Mouse (Mus musculus) lung, embryonic 15.5 days (tissue): ENCODE data around the gene Megf6. TPM values are rescaled to one million over a fixed set of nuclear protein-coding genes. Genes with fewer than 3 reads are reported as not detected.

Experiments
- ATAC-seq: fragments of 200-750 bp; cut with Nextera tagmentation; 2 replicates; pipeline ENCODE4 v1.8.0; 2017; ENCODE audit warnings: moderate number of reproducible peaks, borderline replicate concordance; ENCODE audit not compliant: low FRiP score, low TSS enrichment; ENCODE audit errors: extremely low read depth
- H3K27ac ChIP-seq: fragments of 300-500 bp; sonication (generic); 2 replicates; pipeline ENCODE4 v1.5.1; 2015; ENCODE audit warnings: moderate library complexity, mild to moderate bottlenecking, inconsistent platforms
- H3K27me3 ChIP-seq: fragments of 300-500 bp; sonication (generic); 2 replicates; pipeline ENCODE4 v1.6.1; 2015; ENCODE audit warnings: inconsistent platforms
- H3K36me3 ChIP-seq: fragments of 300-500 bp; sonication (generic); 2 replicates; pipeline ENCODE4 v1.6.1; 2015; ENCODE audit warnings: inconsistent platforms
- H3K4me1 ChIP-seq: fragments of 300-500 bp; sonication (generic); 2 replicates; pipeline ENCODE4 v1.6.1; 2015; ENCODE audit warnings: inconsistent platforms
- H3K4me2 ChIP-seq: fragments of 300-500 bp; sonication (generic); 2 replicates; pipeline ENCODE4 v1.6.1; 2015; ENCODE audit warnings: inconsistent platforms, mild to moderate bottlenecking, moderate library complexity
- H3K4me3 ChIP-seq: fragments of 300-500 bp; sonication (generic); 2 replicates; pipeline ENCODE4 v1.5.1; 2015; ENCODE audit warnings: mild to moderate bottlenecking, inconsistent platforms
- H3K9ac ChIP-seq: fragments of 300-500 bp; sonication (generic); 2 replicates; pipeline ENCODE4 v1.6.1; 2015; ENCODE audit warnings: inconsistent platforms
- H3K9me3 ChIP-seq: fragments of 300-500 bp; sonication (generic); 2 replicates; pipeline ENCODE4 v1.6.1; 2016; ENCODE audit warnings: inconsistent platforms
- WGBS: fragments of 180-500 bp; shearing (Covaris S2); methylation state at CpG from one replicate; pipeline ENCODE4 v1.1.7; 2015; 5-methylcytosine and 5-hydroxymethylcytosine counted together
- polyA plus RNA-seq: library from polyadenylated mRNA; unstranded; fragments of >200 nt; fragmentation: Nextera tagmentation; extraction: Ambion mirVana; gene quantifications from 2 replicates; pipeline ENCODE4 v1.2.1, GENCODE M21; 2015

Megf6 gene
- polyA plus RNA-seq, 1 experiment from 2014 or later, result 23.3 TPM

- Histone ChIP-seq H3K27ac (no peak overlapping the region), H3K9ac (no peak overlapping the region), H3K27me3 (no peaks in the 10 kb centered on the region), H3K4me1 (peaks cover 12% of the 10 kb centered on the region), H3K4me3 (no peak overlapping the region), H3K36me3 (no peaks in the 10 kb centered on the region), H3K4me2 (no peak overlapping the region), H3K9me3 (no peaks in the 10 kb centered on the region)
- WGBS, result 73% methylated on average over 8 of the region's 8 CpGs
- ATAC-seq, result no peak
Observed at GRCm38 (mm10) chr4:154239199-154239598, 68.7 kb downstream of the Megf6 start.

DNA sequence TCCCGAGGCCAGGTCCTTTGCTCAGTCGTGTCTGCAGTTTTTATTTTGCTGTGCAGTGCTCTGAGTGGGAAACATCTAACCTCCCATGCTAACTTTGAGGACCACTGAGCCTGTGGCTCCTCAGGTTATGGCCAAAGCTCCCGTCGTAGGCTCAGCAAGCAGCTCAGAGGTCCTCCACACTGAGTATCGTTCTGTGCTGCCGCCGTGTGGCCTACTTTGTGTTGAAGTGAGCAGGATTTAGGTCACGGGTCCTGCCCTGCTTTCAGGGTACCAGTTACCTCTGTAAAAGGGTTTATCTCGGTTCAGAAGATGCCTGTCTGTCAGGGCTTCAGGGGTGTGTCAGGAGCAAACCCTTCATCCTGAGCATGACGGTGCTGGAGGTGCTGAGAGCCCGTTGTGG lies 70.1 kb downstream of the Megf6 start:
- Histone ChIP-seq H3K4me2 (no peak overlapping the region), H3K4me3 (no peak overlapping the region), H3K36me3 (no peaks in the 10 kb centered on the region), H3K4me1 (peaks cover 12% of the 10 kb centered on the region), H3K27ac (no peak overlapping the region), H3K27me3 (no peaks in the 10 kb centered on the region), H3K9me3 (no peaks in the 10 kb centered on the region), H3K9ac (no peak overlapping the region)
- WGBS, result 57% methylated on average over 11 of the region's 11 CpGs
- ATAC-seq, result no peak

- no peak for ATAC-seq
- 64% methylated on average over 7 of the region's 7 CpGs for WGBS
- no peak overlapping the region for H3K27ac ChIP-seq
Observed at GRCm38 (mm10) chr4:154245342-154245741, 74.8 kb downstream of the Megf6 start.

GRCm38 (mm10) chr4:154246115-154247040 lies 75.8 kb downstream of the Megf6 start:
- Histone ChIP-seq H3K9ac (no peak overlapping the region), H3K4me2 (peak overlapping the region; percentile 61), H3K36me3 (no peaks in the 10 kb centered on the region), H3K27ac (no peak overlapping the region), H3K4me3 (peak overlapping the region; percentile 33), H3K9me3 (no peaks in the 10 kb centered on the region), H3K4me1 (peaks cover 11% of the 10 kb centered on the region), H3K27me3 (no peaks in the 10 kb centered on the region)
- ATAC-seq, result peak; percentile 60; the same call in 1 of the 2 replicates
- 7% methylated on average over 19 of the region's 19 CpGs for WGBS

More at GRCm38 (mm10) chr4:154245342-154245741, 74.8 kb downstream of the Megf6 start:
- Histone ChIP-seq H3K4me2 (no peak overlapping the region), H3K4me3 (no peak overlapping the region), H3K36me3 (no peaks in the 10 kb centered on the region), H3K9me3 (no peaks in the 10 kb centered on the region), H3K9ac (no peak overlapping the region), H3K27me3 (no peaks in the 10 kb centered on the region), H3K4me1 (peaks cover 11% of the 10 kb centered on the region)

- Histone ChIP-seq H3K9me3 (no peaks in the 10 kb centered on the region), H3K27me3 (no peaks in the 10 kb centered on the region), H3K9ac (no peak overlapping the region), H3K4me1 (peaks cover 11% of the 10 kb centered on the region), H3K27ac (no peak overlapping the region), H3K4me2 (peak overlapping the region; percentile 61; the same call in 1 of the 2 replicates), H3K36me3 (no peaks in the 10 kb centered on the region), H3K4me3 (no peak overlapping the region)
- WGBS, result 29% methylated on average over 22 of the region's 22 CpGs
- ATAC-seq, result 0 out of 2 replicates have a peak, but pooled peaks have one; percentile 1
Observed at GRCm38 (mm10) chr4:154247207-154248091, 76.9 kb downstream of the Megf6 start.

- H3K9ac ChIP-seq, result no peak overlapping the region
- H3K27me3 ChIP-seq, result no peaks in the 10 kb centered on the region
- no peak overlapping the region for H3K4me3 ChIP-seq
- no peaks in the 10 kb centered on the region for H3K9me3 ChIP-seq
- H3K36me3 ChIP-seq, result no peaks in the 10 kb centered on the region
- ATAC-seq, result no peak
- peaks cover 11% of the 10 kb centered on the region for H3K4me1 ChIP-seq
- H3K27ac ChIP-seq, result no peak overlapping the region
- H3K4me2 ChIP-seq, result no peak overlapping the region
- 64% methylated on average over 21 of the region's 21 CpGs for WGBS
Observed at GRCm38 (mm10) chr4:154248092-154248805, 77.7 kb downstream of the Megf6 start.

DNA sequence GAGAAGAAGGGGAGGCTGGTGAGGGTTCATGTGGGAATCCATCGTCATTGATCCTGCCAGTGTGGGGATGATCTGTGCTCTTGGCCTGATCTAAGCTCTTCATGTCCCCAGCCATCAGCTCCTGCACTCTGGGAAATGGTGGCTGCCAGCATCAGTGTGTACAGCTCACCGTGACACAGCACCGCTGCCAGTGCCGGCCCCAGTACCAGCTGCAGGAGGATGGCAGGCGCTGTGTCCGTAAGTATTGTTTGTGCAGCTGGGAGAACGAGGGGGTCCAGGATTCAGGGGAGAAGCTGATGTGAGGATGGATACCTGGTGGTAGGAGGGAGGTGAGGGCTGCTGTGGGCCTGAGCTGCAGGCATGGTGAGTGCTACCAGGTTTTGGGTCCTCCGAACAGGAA lies 78.8 kb downstream of the Megf6 start:
- Histone ChIP-seq H3K9me3 (no peaks in the 10 kb centered on the region), H3K4me1 (peaks cover 11% of the 10 kb centered on the region), H3K4me3 (no peak overlapping the region), H3K9ac (no peak overlapping the region), H3K27ac (no peak overlapping the region), H3K27me3 (no peaks in the 10 kb centered on the region), H3K4me2 (no peak overlapping the region), H3K36me3 (no peaks in the 10 kb centered on the region)
- ATAC-seq, result no peak
- WGBS, result 66% methylated on average over 8 of the region's 8 CpGs

- H3K4me3 ChIP-seq, result no peak overlapping the region
- no peaks in the 10 kb centered on the region for H3K27me3 ChIP-seq
- WGBS, result 87% methylated on average over 20 of the region's 20 CpGs
- H3K9me3 ChIP-seq, result no peaks in the 10 kb centered on the region
- no peak overlapping the region for H3K4me2 ChIP-seq
- no peaks in the 10 kb centered on the region for H3K36me3 ChIP-seq
- H3K27ac ChIP-seq, result no peak overlapping the region
- H3K4me1 ChIP-seq, result peaks cover 3% of the 10 kb centered on the region
- ATAC-seq, result 0 out of 2 replicates have a peak, but pooled peaks have one; percentile 19
- H3K9ac ChIP-seq, result no peak overlapping the region
Observed at GRCm38 (mm10) chr4:154252537-154253255, 82.2 kb downstream of the Megf6 start.

GRCm38 (mm10) chr4:154260755-154261154 lies 90.2 kb downstream of the Megf6 start:
- Histone ChIP-seq H3K36me3 (no peaks in the 10 kb centered on the region), H3K4me1 (no peaks in the 10 kb centered on the region), H3K4me2 (no peak overlapping the region), H3K27me3 (no peaks in the 10 kb centered on the region), H3K4me3 (no peak overlapping the region), H3K9me3 (no peaks in the 10 kb centered on the region), H3K27ac (no peak overlapping the region), H3K9ac (no peak overlapping the region)
- 91% methylated on average over 5 of the region's 5 CpGs for WGBS
- no peak for ATAC-seq

GRCm38 (mm10) chr4:154262071-154262470 lies 91.5 kb downstream of the Megf6 start:
- Histone ChIP-seq H3K9me3 (no peaks in the 10 kb centered on the region), H3K9ac (no peak overlapping the region), H3K4me2 (no peak overlapping the region), H3K4me3 (no peak overlapping the region), H3K4me1 (no peaks in the 10 kb centered on the region), H3K27ac (no peak overlapping the region), H3K36me3 (no peaks in the 10 kb centered on the region), H3K27me3 (no peaks in the 10 kb centered on the region)
- WGBS, result 46% methylated on average over 4 of the region's 4 CpGs
- ATAC-seq, result no peak

- no peak overlapping the region for H3K9ac ChIP-seq
- 71% methylated on average over 6 of the region's 6 CpGs for WGBS
Observed at GRCm38 (mm10) chr4:154267511-154267910, 97.0 kb downstream of the Megf6 start.

More at GRCm38 (mm10) chr4:154267511-154267910, 97.0 kb downstream of the Megf6 start:
- Histone ChIP-seq H3K4me3 (no peak overlapping the region), H3K27ac (no peak overlapping the region), H3K4me1 (peaks cover 10% of the 10 kb centered on the region; the same call in 1 of the 2 replicates), H3K36me3 (no peaks in the 10 kb centered on the region), H3K9me3 (no peaks in the 10 kb centered on the region), H3K4me2 (no peak overlapping the region), H3K27me3 (no peaks in the 10 kb centered on the region)
- no peak for ATAC-seq
